Mouse (Mus musculus) adrenal gland (tissue): ENCODE measurements at regions not wholly inside any gene's neighbourhood (a gene's known extent, or its start where the extent isn't known, plus 50 kb on each side); places are given as distances from the start of the nearest gene placed in this dataset.

Experiments
- intact Hi-C: fragments of 180-260 bp; cut with DNase I; formaldehyde crosslinking; loops from one replicate; pipeline ENCODE4 v1.15.1; 2025

DNA sequence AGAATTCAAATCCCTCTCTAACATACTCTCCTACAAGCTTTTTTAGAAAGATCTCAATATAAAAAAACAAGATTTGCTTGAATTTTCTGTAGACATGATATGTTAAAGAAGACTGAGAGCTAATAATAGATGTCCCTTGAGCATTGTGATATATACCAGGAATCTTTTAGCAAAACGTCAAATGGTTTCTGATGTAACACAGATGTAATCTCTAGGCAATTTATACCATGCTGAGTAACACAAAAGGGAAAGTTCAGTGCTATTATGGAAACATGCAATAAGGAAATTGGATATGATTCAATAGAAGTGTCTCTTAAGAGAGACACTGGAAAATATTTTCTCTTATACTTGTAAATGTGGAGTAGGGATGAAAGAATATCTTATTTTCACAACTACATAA is 434.8 kb upstream of the Fsip2 start:
- intact Hi-C loops = no loop called here

DNA sequence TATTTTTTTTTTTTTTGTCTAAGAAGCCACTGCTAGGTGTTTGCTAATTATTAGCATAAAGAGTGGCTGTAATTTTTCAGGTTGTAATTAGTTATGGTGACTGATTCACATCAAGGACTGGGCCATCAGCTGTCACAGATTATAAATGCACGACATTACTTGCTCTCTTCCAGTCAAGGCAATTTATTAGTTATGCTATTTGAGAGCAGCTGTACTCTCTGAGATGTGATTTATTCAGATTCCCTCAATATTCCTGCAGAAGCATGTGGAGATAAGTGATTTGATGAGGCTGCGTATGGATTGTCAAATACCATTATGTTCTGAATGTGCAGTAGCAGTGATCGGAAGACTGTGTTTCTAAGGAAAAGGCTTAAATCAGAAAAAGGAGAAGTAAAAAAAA is 428.3 kb upstream of the Fsip2 start:
- intact Hi-C loops = no loop called here

GRCm38 (mm10) chr2:82519951-82520350 is 423.5 kb upstream of the Fsip2 start:
- intact Hi-C loops = no loop called here

DNA sequence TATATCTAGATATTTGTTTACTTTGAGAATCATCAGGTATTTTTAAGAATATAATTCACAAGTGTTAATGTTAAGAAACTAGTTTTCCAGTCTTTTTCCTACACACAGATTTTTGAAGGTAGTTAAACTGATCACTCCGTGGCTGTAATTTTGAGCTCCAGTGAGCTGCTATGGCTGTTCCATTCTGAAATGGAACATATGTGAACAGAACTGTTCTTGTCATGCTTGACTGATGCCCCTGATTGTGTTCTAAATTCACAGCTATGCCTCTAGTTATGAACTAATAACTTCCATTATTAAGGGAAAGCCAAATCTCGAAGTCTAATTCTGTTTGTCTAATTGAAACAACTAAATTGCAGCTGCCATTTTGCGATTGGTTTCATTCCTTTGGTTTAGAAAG is 404.5 kb upstream of the Fsip2 start:
- intact Hi-C loops = no loop called here

GRCm38 (mm10) chr2:82540676-82541075 is 402.8 kb upstream of the Fsip2 start:
- intact Hi-C loops = no loop called here

DNA sequence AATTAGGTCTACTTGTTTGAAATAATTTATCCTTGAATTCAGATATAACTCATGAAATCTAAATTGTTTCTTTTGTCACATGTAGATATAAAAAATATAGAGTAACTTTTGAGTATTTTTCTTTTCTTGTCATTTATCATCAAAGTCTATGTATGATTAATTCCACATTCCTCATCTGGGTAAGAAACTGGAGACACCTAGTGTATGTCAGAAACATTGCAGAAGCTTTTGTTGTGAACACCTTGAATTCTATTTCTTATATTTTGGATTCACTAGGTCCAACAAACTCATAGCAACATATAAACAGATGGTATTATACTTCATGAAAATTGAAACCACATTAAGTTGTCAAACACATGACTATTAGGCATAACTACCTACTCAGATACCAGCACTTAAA is 373.1 kb upstream of the Fsip2 start:
- intact Hi-C loops = loop anchor here (5.0 kb wide), 1 partner anchor 503 kb away; no protein-coding TSS in a partner anchor

DNA sequence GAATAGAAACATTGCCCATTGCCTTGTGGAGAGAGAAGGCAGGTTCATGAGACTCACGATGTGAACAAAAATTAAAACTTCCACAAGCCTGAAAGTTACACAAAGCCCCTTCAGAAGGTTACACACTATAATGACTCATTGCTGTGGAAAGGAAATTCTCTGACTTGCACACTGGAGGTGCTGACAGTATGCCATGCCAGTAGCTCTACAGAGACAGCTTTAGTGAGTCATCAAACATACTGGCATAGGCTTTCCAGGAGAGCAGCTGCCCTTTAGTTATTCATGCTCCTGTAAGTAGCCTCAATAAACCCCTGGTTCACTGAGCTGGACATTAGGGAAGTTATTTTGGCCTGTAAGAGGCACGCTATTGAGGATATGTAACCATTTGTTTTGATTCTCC is 371.3 kb upstream of the Fsip2 start:
- intact Hi-C loops = loop anchor here (5.0 kb wide), 1 partner anchor 505 kb away; no protein-coding TSS in a partner anchor

DNA sequence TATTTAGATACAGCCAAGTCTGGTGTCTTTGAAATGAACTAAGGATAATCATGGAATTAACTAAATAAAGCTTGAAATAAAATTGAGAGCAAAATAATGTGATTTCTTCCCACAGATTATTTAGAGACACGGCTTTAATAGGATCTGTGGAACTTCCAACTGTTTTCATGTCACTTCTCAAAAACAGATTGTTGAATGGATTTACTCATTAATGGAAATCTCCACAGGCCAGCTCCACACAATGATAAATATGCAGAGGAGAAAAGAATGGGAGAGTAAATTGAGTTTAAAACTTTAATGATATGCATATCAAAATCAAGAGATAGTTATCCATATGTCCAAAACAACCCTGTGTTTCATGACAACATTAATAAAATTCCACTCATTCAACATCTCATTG is 369.6 kb upstream of the Fsip2 start:
- intact Hi-C loops = loop anchor here (5.0 kb wide), 1 partner anchor 507 kb away; no protein-coding TSS in a partner anchor

DNA sequence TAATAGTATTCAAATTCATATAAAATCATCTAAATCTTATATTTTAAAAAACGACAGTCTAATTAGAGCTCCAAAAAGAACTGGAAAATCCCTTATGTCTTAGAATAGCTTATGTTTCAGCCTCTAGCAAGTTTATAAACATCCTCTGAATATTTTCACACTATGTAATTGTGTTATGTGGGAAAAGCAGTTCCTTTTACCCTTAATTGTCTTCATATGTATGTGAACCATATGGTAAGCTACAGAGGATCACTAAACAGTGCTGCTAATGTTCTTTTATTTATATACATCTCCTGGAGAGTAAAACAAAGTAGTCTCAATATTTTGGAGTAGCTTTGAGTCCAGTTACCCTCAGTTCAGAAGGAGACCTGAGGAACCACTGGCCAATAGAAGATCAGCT is 363.8 kb upstream of the Fsip2 start:
- intact Hi-C loops = no loop called here

- intact Hi-C loops = no loop called here
Measured at GRCm38 (mm10) chr2:82616185-82616584, 327.2 kb upstream of the Fsip2 start.

DNA sequence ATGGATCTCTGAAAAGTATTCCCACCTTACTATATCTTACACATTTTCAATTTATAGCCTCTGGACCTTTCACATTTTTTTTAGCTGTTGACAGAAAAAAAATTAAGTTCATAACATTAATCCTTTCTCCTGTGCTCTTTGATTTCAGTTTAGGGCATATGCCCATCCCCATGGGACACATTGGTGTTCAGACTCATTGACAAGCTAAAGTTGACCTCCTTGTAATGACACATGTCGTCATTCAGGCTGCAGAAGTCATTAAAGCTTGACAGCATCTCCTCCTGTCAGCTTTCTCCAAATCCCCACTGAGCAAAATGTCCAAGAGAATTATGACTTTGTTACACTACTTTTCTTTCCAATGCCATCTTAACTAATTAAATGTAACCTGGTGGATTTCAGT is 322.9 kb upstream of the Fsip2 start:
- intact Hi-C loops = no loop called here

GRCm38 (mm10) chr2:82644428-82644827 is 299.0 kb upstream of the Fsip2 start:
- intact Hi-C loops = no loop called here
